Mouse (Mus musculus) monocyte, adult 2 months (primary cell): ENCODE measurements at regions not wholly inside any gene's neighbourhood (a gene's known extent, or its start where the extent isn't known, plus 50 kb on each side); places are given as distances from the start of the nearest gene placed in this dataset.

ENCODE experiments used
- DNase-seq, 2 experiments: peaks; one replicate each; pipeline ENCODE4 v3.0.0; 2022; ENCODE audit warnings: low spot score in 2 of 2, low read depth in 1 of 2

DNA sequence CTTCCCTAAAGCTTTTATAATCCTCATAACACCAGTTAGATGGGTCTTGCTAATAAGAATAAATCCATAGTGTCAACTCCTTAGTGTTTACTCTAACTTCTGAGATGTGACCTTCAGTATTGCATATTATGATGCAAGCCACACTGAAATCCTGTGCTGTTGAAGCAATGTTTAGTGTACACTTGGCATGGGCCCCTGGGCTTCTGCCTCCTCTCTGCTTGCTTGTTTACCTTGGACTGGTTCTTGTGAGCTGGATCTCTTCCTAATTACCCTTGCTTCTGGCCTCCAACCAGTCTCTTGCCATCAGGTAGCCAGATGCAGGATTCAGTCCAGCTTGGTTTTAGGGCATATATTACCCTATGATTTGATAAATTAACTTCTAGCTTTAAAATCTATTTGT is 57.0 kb downstream of the Rgs2 start:
- no peak for DNase-seq

GRCm38 (mm10) chr1:143941465-143941864 is 62.5 kb downstream of the Rgs2 start:
- DNase-seq: peak in 1 of 2 experiments; percentile 34

- DNase-seq: no peak
Measured at GRCm38 (mm10) chr1:143939511-143939910, 64.5 kb downstream of the Rgs2 start.

DNA sequence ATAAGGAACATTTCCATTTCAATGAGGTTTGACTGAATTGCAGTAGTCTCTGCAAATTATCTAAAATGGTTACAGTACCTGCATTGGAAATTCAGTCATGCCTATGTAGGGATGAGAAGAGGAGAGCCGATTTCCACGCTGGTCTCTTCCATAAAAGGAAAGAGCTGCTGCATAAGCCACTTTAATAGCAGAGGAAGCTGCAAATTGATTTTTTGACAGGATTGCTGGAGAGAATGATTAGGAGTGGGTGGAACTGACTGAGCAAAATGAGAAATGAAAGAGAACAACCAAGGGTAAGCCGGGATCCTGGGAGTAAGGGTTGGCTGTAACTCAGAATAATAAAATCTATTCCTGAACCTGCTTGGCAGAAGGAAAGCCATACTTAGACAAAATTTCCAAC is 65.4 kb downstream of the Rgs2 start:
- no peak for DNase-seq

DNA sequence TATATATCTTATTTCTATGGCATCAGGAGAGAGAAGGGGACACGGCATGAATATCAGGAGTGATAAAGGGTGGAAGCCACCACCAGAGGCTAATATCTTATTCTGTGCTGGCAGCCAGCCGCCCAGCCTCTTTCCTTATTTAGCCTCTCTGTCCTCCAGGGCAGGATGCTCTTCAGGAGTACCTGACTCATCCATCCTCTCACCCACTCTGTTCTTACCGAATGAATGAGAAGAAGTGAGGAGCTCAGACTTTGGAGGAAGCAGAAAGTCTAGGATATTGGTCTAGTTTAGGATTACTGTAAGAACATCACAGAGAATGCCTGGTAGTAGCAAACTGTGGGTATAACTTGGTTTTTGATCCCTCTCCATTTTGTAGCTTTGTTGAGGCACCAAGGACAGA is 73.2 kb downstream of the Rgs2 start:
- DNase-seq: no peak

DNA sequence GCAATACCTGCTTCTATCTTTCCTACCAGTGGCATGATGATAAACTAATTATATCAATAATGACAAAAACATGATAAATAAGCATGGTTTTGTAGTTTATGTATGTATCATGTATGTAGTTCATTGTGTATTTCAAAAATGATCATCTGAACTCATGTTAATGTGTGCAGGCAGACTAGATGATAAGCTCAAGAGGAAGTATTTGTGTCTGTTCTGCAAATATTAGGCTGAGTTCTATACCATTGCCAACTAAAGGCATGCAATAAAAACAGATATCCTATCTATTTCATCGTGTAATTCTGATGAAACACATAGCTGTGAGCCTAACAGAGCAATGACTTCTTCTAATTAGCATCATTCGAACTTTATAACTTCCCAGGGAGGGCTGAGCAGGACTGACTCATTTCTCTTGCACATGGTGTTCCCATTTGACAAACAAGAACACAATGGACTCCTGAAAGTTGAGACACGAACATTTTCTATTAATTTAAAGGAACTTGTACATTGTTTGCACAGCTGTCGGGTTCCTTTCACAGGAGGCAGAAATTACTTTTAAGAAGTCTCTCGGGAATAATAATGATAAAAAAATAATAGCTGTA is 74.3 kb downstream of the Rgs2 start:
- DNase-seq: no peak

DNA sequence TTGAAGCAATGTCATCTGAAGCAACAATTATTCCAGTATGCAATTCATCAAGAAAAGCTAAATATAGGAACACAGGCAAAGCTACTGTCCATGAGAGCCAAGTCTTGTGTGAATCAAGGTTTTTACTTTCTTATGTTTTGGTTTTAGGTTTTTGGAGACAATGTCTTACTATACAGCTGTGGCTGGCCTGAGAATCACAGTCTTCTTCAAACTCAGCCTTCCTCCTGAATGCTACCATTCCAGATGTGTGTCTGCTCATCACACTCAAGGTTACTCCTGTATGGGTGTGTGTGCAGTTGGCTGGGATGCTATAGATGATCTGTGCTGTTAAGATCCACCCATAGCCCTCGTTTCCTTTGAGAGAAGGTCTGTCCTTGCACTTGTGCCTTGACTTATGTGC is 81.5 kb downstream of the Rgs2 start:
- no peak for DNase-seq

DNA sequence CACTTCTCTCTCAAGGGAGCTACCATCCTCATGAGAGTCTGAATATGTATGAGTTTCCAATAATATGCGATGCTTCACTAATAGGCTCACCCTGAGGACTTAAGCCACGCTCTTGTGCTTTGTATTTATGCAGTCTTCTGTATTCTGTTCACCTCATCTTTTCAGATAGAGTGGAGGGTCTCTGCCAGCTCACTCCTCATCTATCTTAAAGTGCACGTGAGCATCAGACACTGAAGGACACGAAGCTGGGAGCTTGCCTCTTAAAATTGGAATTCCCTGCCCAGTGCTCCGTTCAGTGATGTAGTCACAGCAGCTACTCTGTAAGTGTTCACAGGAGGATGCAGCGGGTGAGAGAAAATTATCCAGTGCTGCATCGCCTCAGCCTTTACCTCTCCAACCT is 83.7 kb downstream of the Rgs2 start:
- no peak for DNase-seq

GRCm38 (mm10) chr1:143918949-143919348 is 85.0 kb downstream of the Rgs2 start:
- DNase-seq: peak; percentile 33 to 41

DNA sequence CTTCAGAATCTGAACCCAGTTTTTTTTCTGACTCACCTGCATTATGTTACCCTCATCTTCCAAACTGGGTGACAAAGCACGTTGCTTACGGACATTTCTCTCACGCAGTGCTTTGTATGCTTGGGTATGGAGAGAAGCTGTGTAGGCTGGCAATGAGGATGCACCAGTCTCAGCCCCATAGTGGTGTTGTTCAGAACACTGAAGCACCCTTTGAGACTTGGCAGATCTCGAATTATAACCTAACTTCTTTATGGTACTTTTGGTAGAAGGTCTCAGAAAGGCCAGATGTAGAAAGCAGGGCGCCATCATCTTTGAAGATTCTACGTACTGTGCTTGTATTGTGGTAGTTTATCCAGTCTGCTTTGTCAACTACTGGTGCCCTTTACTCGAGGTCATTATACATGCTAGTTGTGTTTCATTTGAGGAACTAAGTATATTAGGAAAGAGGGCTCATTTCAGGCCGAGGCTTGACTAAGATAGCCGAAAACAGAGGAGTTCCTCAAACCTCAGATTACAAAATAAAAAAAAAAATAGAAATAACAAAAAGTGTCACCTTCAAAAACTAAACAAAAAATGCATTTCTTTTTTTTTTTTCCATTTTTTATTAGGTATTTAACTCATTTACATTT is 85.7 kb downstream of the Rgs2 start:
- peak; percentile 34 to 37 for DNase-seq

DNA sequence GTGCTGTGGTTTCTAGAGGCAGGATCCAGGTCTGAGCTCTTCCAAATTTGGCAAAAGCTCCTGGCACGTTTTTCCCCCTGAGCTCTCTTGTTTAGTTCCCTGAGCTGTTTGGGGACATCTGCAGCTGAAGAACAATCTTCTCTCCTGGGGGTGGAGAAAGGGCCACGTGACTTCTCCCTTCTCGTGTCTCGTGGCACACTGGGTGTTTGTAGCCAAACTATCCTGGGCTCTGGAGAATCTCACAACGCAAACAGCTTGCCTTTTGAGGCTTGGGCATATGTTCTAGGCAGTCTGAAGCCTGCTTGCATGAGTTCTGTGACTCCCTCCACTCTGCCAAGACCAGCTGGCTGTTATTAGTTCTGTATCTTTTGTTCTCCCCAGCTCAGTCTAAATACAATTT is 86.3 kb downstream of the Rgs2 start:
- peak; percentile 12 to 55 for DNase-seq

- DNase-seq: peak; percentile 65 to 71
Measured at GRCm38 (mm10) chr1:143916587-143916986, 87.4 kb downstream of the Rgs2 start.

GRCm38 (mm10) chr1:143912586-143912985 is 91.4 kb downstream of the Rgs2 start:
- DNase-seq: no peak

- DNase-seq: no peak
Measured at GRCm38 (mm10) chr1:143911230-143911629, 92.7 kb downstream of the Rgs2 start.

DNA sequence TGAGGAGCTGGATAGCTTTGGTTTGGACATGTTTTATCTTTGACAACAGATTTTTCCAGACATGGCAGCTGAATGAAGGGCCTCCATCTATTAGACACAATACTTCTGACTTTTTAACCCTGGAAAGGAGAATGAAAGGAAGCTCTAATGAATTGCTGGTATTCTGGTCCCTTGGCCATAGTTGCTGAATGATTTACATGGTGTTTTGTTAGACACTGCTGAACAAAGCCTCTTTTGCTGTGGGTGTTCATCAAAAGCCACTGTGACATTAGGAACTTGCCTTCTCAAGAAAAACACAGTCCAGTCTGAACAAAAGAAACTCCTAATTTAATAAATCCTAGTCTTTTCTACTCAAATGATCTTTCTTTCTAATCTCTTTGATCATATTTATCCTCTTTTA is 93.4 kb downstream of the Rgs2 start:
- DNase-seq: no peak

DNA sequence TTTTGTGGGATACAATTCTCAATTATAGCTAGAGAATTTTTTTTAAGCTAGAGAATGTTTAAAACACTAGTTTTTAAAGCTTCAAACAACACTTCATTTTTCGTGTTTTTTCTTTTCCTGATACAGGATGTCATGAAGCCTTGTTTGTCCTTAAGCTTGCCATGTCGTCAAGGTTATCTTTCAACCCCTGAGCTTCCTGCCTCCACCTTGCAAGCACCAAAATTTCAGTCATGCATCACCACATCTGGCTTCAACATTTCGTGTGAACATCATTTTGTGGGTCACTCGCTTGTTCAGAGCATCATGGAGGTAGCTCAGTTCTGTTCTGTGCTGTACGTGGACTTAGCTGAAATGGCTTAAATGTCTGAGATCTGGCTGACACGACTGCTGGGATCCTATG is 96.6 kb downstream of the Rgs2 start:
- DNase-seq: no peak

DNA sequence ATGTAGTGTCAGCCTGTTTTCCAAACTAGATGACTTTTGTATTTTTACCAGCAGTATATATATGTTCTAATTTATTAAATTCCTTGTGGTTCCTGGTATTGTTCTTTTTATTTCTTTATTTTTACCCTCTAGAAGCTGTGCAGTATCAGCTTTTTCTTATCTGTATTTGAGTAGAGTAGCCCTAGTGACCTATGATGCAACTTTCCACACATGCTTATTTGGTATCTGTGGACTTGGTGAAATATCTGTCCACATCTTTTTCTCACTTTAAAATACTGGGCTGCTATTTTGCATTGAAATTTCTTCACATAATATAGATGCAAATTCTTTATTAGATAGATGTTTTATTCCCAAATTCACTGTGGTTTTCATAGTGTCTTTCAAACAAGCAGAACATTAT is 97.1 kb downstream of the Rgs2 start:
- DNase-seq: no peak

- no peak for DNase-seq
Measured at GRCm38 (mm10) chr1:143903985-143904384, 100.0 kb downstream of the Rgs2 start.

DNA sequence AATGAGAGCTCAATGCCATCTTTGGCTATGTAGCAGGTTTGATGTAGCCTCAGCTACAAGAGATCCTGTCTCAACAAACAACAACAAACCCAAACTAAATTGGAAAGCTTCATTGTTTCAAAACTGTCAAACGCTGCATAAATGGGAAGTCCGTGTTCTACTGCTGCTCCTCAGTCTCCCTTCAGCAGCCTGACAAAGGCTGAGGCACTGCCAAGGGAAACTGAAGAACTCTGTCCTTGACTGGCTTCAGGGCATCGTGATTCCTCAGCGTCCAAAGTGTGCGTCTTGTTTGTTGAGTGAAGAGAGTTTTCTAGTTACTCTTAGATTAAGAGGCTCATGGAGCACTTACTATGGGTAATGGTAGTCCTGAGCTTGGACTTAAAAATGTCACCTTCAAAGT is 100.7 kb downstream of the Rgs2 start:
- no peak for DNase-seq

GRCm38 (mm10) chr1:143901127-143901920 is 102.6 kb downstream of the Rgs2 start:
- DNase-seq: no peak

DNA sequence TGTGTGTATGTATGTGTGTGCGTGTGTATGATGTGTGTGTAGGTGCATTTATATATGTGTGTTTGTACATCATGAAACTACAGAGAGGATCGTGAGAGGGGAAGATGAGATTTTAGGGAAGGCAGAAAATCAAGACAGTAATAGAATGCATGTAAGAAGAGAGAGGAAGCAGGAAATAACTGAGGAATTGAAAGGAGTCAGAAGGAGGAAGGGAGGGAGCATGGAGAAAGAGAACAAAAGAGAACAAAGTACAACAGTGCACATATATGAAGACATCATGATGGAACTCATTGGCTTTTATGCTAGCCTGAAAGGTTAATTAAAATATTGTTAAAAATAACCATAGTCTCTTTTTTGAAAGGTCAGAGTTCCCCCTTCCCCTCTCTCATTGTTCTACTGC is 111.4 kb downstream of the Uchl5 start:
- DNase-seq: no peak

DNA sequence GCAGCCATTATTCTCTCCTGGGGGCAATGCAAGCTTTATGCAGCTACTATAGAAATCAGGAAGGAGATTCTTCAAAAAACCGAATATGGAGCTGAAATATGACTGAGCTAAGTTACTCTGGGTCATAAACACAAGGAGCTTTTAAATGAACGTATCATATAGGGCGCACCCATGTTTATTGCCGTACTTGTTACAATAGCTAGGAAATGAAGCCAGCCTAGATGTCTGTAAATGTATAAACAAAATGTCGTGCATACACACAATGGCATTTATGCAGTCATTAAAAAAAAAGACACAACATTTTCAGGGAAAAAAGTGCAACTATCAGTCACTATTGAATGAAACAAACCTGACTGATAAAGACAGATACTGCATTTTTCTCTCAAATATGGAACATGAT is 111.0 kb downstream of the Uchl5 start:
- DNase-seq: no peak
